Mouse (Mus musculus) lung, embryonic 16.5 days (tissue): ENCODE results near the gene Dip2b. TPM values are rescaled to one million over a fixed set of nuclear protein-coding genes. Genes with fewer than 3 reads are reported as not detected.
A peak's percentile ranks its signal among the peaks of the same experiment; 100 is the strongest.

Experiments used
- ATAC-seq: fragments of 200-750 bp; cut with Nextera tagmentation; 2 replicates; pipeline ENCODE4 v1.8.0; 2017; ENCODE audit warnings: low read depth, mild to moderate bottlenecking, moderate library complexity
- H3K27ac ChIP-seq: fragments of 300-500 bp; sonication (generic); 2 replicates; pipeline ENCODE4 v1.5.1; 2014; ENCODE audit warnings: mild to moderate bottlenecking, control low read depth, low read length
- H3K27me3 ChIP-seq: fragments of 300-500 bp; sonication (generic); 2 replicates; pipeline ENCODE4 v1.6.1; 2014; ENCODE audit warnings: low read depth, low read length, mixed read lengths; ENCODE audit not compliant: control insufficient read depth, insufficient read depth
- H3K36me3 ChIP-seq: fragments of 300-500 bp; sonication (generic); 2 replicates; pipeline ENCODE4 v1.6.1; 2014; ENCODE audit warnings: low read length; ENCODE audit not compliant: control insufficient read depth, insufficient read depth
- H3K4me1 ChIP-seq: fragments of 300-500 bp; sonication (generic); replicated peaks from 2 replicates; pipeline ENCODE4 v1.6.1; 2014; ENCODE audit warnings: low read length, mixed read lengths; ENCODE audit not compliant: control insufficient read depth, insufficient read depth
- H3K4me2 ChIP-seq: fragments of 300-500 bp; sonication (generic); 2 replicates; pipeline ENCODE4 v1.6.1; 2014; ENCODE audit warnings: low read depth, low read length, control low read depth
- H3K4me3 ChIP-seq: fragments of 300-500 bp; sonication (generic); 2 replicates; pipeline ENCODE4 v1.5.1; 2014; ENCODE audit warnings: mild to moderate bottlenecking, low read length, control low read depth
- H3K9ac ChIP-seq: fragments of 300-500 bp; sonication (generic); 2 replicates; pipeline ENCODE4 v1.6.1; 2014; ENCODE audit warnings: low read length, control low read depth
- H3K9me3 ChIP-seq: fragments of 300-500 bp; sonication (generic); 2 replicates; pipeline ENCODE4 v1.6.1; 2016; ENCODE audit warnings: low read length; ENCODE audit not compliant: control insufficient read depth
- WGBS: fragments of 180-500 bp; shearing (Covaris S2); extraction: QIAGEN DNeasy Blood & Tissue Kit; methylation state at CpG from one replicate; pipeline ENCODE4 v1.1.7; 2014; 5-methylcytosine and 5-hydroxymethylcytosine counted together
- polyA plus RNA-seq: library from polyadenylated mRNA; unstranded; fragments of >200 nt; fragmentation: Nextera tagmentation; extraction: Ambion mirVana; gene quantifications from 2 replicates; pipeline ENCODE4 v1.2.1, GENCODE M21; 2015

The Dip2b gene
- 9.6 and 10.4 TPM in 2 replicates for polyA plus RNA-seq

GRCm38 (mm10) chr15:100038470-100038971 is at the start of gene Dip2b:
Gene Dip2b (plus strand): TSS chr15:100038664.
- Histone ChIP-seq H3K4me3 (peak within 1 kb of the TSS; percentile 86), H3K4me1 (peaks cover 20% of the 10 kb centered on the region), H3K27me3 (no peaks in the 10 kb centered on the region), H3K27ac (peak within 1 kb of the TSS; percentile 92), H3K4me2 (peak within 1 kb of the TSS; percentile 68), H3K36me3 (no peaks in the 10 kb centered on the region), H3K9ac (peak within 1 kb of the TSS; percentile 96), H3K9me3 (no peaks in the 10 kb centered on the region)
- peak; percentile 94 for ATAC-seq
- WGBS: 0% methylated on average over 23 of the region's 68 CpGs

GRCm38 (mm10) chr15:99993100-99993499 is 45.4 kb upstream of the Dip2b start:
- no peaks in the 10 kb centered on the region for H3K9me3 ChIP-seq
- no peak for ATAC-seq
- no peaks in the 10 kb centered on the region for H3K4me1 ChIP-seq
- WGBS: 96% methylated on average over 1 of the region's 1 CpGs
- peaks cover 33% of the 10 kb centered on the region for H3K36me3 ChIP-seq
- H3K9ac ChIP-seq: no peak overlapping the region
- no peak overlapping the region for H3K27ac ChIP-seq
- H3K27me3 ChIP-seq: no peaks in the 10 kb centered on the region
- no peak overlapping the region for H3K4me2 ChIP-seq
- H3K4me3 ChIP-seq: no peak overlapping the region

GRCm38 (mm10) chr15:99997114-99997804 is 41.2 kb upstream of the Dip2b start:
- Histone ChIP-seq H3K4me1 (no peaks in the 10 kb centered on the region), H3K36me3 (peaks cover 21% of the 10 kb centered on the region), H3K27ac (no peak overlapping the region), H3K27me3 (no peaks in the 10 kb centered on the region), H3K9me3 (no peaks in the 10 kb centered on the region), H3K4me3 (no peak overlapping the region), H3K9ac (no peak overlapping the region), H3K4me2 (no peak overlapping the region)
- no peak for ATAC-seq
- WGBS: 89% methylated on average over 6 of the region's 6 CpGs

GRCm38 (mm10) chr15:99999390-99999789 is 39.1 kb upstream of the Dip2b start:
- Histone ChIP-seq H3K9me3 (no peaks in the 10 kb centered on the region), H3K27me3 (no peaks in the 10 kb centered on the region), H3K4me3 (no peak overlapping the region), H3K4me1 (no peaks in the 10 kb centered on the region), H3K9ac (no peak overlapping the region), H3K27ac (no peak overlapping the region), H3K36me3 (peaks cover 24% of the 10 kb centered on the region), H3K4me2 (no peak overlapping the region)
- no peak for ATAC-seq
- WGBS: 86% methylated on average over 1 of the region's 1 CpGs

- WGBS: 78% methylated on average over 7 of the region's 7 CpGs
- Histone ChIP-seq H3K4me3 (no peak overlapping the region), H3K27ac (no peak overlapping the region), H3K4me2 (no peak overlapping the region), H3K9ac (no peak overlapping the region), H3K9me3 (no peaks in the 10 kb centered on the region), H3K4me1 (no peaks in the 10 kb centered on the region), H3K27me3 (no peaks in the 10 kb centered on the region), H3K36me3 (peaks cover 26% of the 10 kb centered on the region)
- no peak for ATAC-seq
Measured at GRCm38 (mm10) chr15:100004677-100005273, 33.7 kb upstream of the Dip2b start.

GRCm38 (mm10) chr15:100006180-100006579 is 32.3 kb upstream of the Dip2b start:
- H3K9ac ChIP-seq: no peak overlapping the region
- H3K27me3 ChIP-seq: no peaks in the 10 kb centered on the region
- H3K4me3 ChIP-seq: no peak overlapping the region
- no peaks in the 10 kb centered on the region for H3K4me1 ChIP-seq
- H3K36me3 ChIP-seq: peaks cover 33% of the 10 kb centered on the region
- no peak overlapping the region for H3K4me2 ChIP-seq
- no peak for ATAC-seq
- H3K9me3 ChIP-seq: no peaks in the 10 kb centered on the region
- H3K27ac ChIP-seq: no peak overlapping the region

- no peak overlapping the region for H3K9ac ChIP-seq
- no peak overlapping the region for H3K4me3 ChIP-seq
- H3K27ac ChIP-seq: no peak overlapping the region
- ATAC-seq: no peak
- no peaks in the 10 kb centered on the region for H3K9me3 ChIP-seq
- H3K4me1 ChIP-seq: no peaks in the 10 kb centered on the region; the same call in 1 of the 2 replicates
- H3K4me2 ChIP-seq: no peak overlapping the region
- H3K36me3 ChIP-seq: 0 out of 2 replicates have a peak, but pooled peaks cover 2% of the 10 kb centered on the region
- 71% methylated on average over 6 of the region's 6 CpGs for WGBS
- H3K27me3 ChIP-seq: no peaks in the 10 kb centered on the region
Measured at GRCm38 (mm10) chr15:100018280-100018899, 20.1 kb upstream of the Dip2b start.

- no peak for ATAC-seq
- H3K4me3 ChIP-seq: no peak overlapping the region
- no peaks in the 10 kb centered on the region for H3K36me3 ChIP-seq
- H3K27ac ChIP-seq: no peak overlapping the region
- no peak overlapping the region for H3K4me2 ChIP-seq
- WGBS: 85% methylated on average over 1 of the region's 1 CpGs
- no peaks in the 10 kb centered on the region; the same call in 1 of the 2 replicates for H3K4me1 ChIP-seq
- H3K27me3 ChIP-seq: no peaks in the 10 kb centered on the region
- H3K9me3 ChIP-seq: no peaks in the 10 kb centered on the region
- H3K9ac ChIP-seq: no peak overlapping the region
Measured at GRCm38 (mm10) chr15:100021175-100021574, 17.3 kb upstream of the Dip2b start.

- WGBS: 15% methylated on average over 5 of the region's 5 CpGs
- H3K9ac ChIP-seq: no peak overlapping the region
- H3K4me2 ChIP-seq: no peak overlapping the region
- H3K36me3 ChIP-seq: no peaks in the 10 kb centered on the region
- H3K9me3 ChIP-seq: no peaks in the 10 kb centered on the region
- no peaks in the 10 kb centered on the region for H3K27me3 ChIP-seq
- no peaks in the 10 kb centered on the region; the same call in 1 of the 2 replicates for H3K4me1 ChIP-seq
- H3K4me3 ChIP-seq: no peak overlapping the region
- no peak overlapping the region for H3K27ac ChIP-seq
- no peak for ATAC-seq
Measured at GRCm38 (mm10) chr15:100022923-100023322, 15.5 kb upstream of the Dip2b start.
